In genomic region chr13:111792130-111792974, GRCm38 (mm10) we compare ENCODE assay signal across 10 mouse cellular contexts. TPM values are rescaled to one million over a fixed set of nuclear protein-coding genes. Genes with fewer than 3 reads are reported as not detected.
DNase-seq lines count a peak whose midpoint lies in the region; ATAC-seq and TF ChIP-seq lines count a peak whose summit lies in the region.
"Had no signal": no experiment of that assay in that cellular context is flagged by ENCODE, and none has a peak within 500 bp of the region (broad histone marks: within the 10 kb centered on the region; RNA-seq: fewer than 3 reads in every experiment).

No protein-coding gene starts in this region.

- TF ChIP-seq CTCF in intestine, postnatal 0 days (IDR thresholded peaks at IDR 0.05; ENCODE audit: low read depth), result no peak
- no peak for TF ChIP-seq CTCF in left cerebral cortex, adult 2 months (IDR thresholded peaks at IDR 0.05)

- H3K9ac ChIP-seq in intestine, embryonic 14.5 days (ENCODE audit: low read length), result no peak overlapping the region
- H3K9ac ChIP-seq in intestine, postnatal 0 days (ENCODE audit: low read depth, low read length), result no peak overlapping the region
- H3K9ac ChIP-seq: hindbrain, embryonic 13.5 days; limb, embryonic 13.5 days had no signal

- peaks cover 68% of the 10 kb centered on the region for H3K4me1 ChIP-seq in intestine, embryonic 14.5 days (replicated peaks; ENCODE audit: control insufficient read depth, insufficient read depth, low read length)
- H3K4me1 ChIP-seq in intestine, postnatal 0 days (replicated peaks; ENCODE audit: control insufficient read depth, insufficient read depth, low read length), result peaks cover 30% of the 10 kb centered on the region

- intact Hi-C loops in heart, postnatal 14 days (cut with DNase I), result no loop called here
- intact Hi-C loops in left cerebral cortex, adult 2 months (cut with DNase I), result no loop called here

- H3K27me3 ChIP-seq in intestine, embryonic 14.5 days (replicated peaks; ENCODE audit: control insufficient read depth, insufficient read depth, low read length), result no peaks in the 10 kb centered on the region
- H3K27me3 ChIP-seq in intestine, postnatal 0 days (replicated peaks; ENCODE audit: control insufficient read depth, insufficient read depth, low read length), result no peaks in the 10 kb centered on the region
- H3K27me3 ChIP-seq: hindbrain, embryonic 13.5 days; limb, embryonic 13.5 days had no signal

- no peaks in the 10 kb centered on the region for H3K9me3 ChIP-seq in intestine, embryonic 14.5 days (ENCODE audit: control insufficient read depth, low read length)
- no peaks in the 10 kb centered on the region for H3K9me3 ChIP-seq in intestine, postnatal 0 days (ENCODE audit: control insufficient read depth)
- H3K9me3 ChIP-seq: hindbrain, embryonic 13.5 days; limb, embryonic 13.5 days had no signal

- H3K4me2 ChIP-seq in intestine, embryonic 14.5 days (ENCODE audit: low read length), result no peak overlapping the region
- no peak overlapping the region for H3K4me2 ChIP-seq in intestine, postnatal 0 days (replicated peaks; ENCODE audit: low read depth)
- H3K4me2 ChIP-seq: hindbrain, embryonic 13.5 days; limb, embryonic 13.5 days had no signal

- WGBS in intestine, embryonic 14.5 days, result 54% methylated on average over 16 of the region's 16 CpGs
- 36% methylated on average over 16 of the region's 16 CpGs for WGBS in intestine, postnatal 0 days

- no peaks in the 10 kb centered on the region for H3K36me3 ChIP-seq in intestine, embryonic 14.5 days (ENCODE audit: control insufficient read depth, insufficient read depth, low read length)
- H3K36me3 ChIP-seq in intestine, postnatal 0 days (ENCODE audit: control insufficient read depth, insufficient read depth), result no peaks in the 10 kb centered on the region
- H3K36me3 ChIP-seq: hindbrain, embryonic 13.5 days; limb, embryonic 13.5 days had no signal

- 0 out of 2 replicates have a peak overlapping the region, but pooled peaks have one; percentile 4 for H3K27ac ChIP-seq in intestine, embryonic 14.5 days (ENCODE audit: low read depth)
- H3K27ac ChIP-seq in intestine, postnatal 0 days (ENCODE audit: low read depth, low read length), result no peak overlapping the region
- no peak overlapping the region for H3K27ac ChIP-seq in left cerebral cortex, adult 2 months
- H3K27ac ChIP-seq: hindbrain, embryonic 13.5 days; limb, embryonic 13.5 days had no signal

- no peak for ATAC-seq in intestine, embryonic 14.5 days (replicated peaks; ENCODE audit: low FRiP score, low TSS enrichment, low read depth)
- ATAC-seq in intestine, postnatal 0 days, result no peak

- H3K4me3 ChIP-seq in intestine, embryonic 14.5 days (ENCODE audit: low read depth, low read length), result no peak overlapping the region
- H3K4me3 ChIP-seq in intestine, postnatal 0 days (ENCODE audit: low read depth, low read length), result no peak overlapping the region
- H3K4me3 ChIP-seq in left cerebral cortex, adult 2 months, result no peak overlapping the region
- H3K4me3 ChIP-seq: hindbrain, embryonic 13.5 days; limb, embryonic 13.5 days had no signal

- DNase-seq in intestine, embryonic 14.5 days (ENCODE audit: low spot score), result no peak
- peak; percentile 32 for DNase-seq in MN1 (ENCODE audit: low spot score)
- peak; percentile 72 to 82 for DNase-seq in adrenal gland, postnatal 36 days
- DNase-seq in heart, postnatal 14 days, result peak; percentile 62 to 72
- DNase-seq in layer of hippocampus, postnatal 10 days (ENCODE audit: low spot score in 2 of 2), result no peak
- DNase-seq in left cerebral cortex, adult 2 months (ENCODE audit: extremely low spot score in 1 of 2, low spot score in 2 of 2), result no peak
- DNase-seq in embryo, embryonic 10.5 days (ENCODE audit: low spot score), result no peak

RNA-seq across cellular contexts. Expression of gene Map3k1, which starts 16.4 kb away (rescaled TPM):
- 30.4 and 33.1 TPM in 2 replicates for polyA plus RNA-seq in intestine, embryonic 14.5 days (2014; fragmentation: Nextera tagmentation; extraction: Ambion mirVana)
- 11.8 and 14.6 TPM in 2 replicates for polyA plus RNA-seq in intestine, postnatal 0 days (2015; fragmentation: Nextera tagmentation; extraction: Ambion mirVana)
- 10 to 100 TPM; 48.2 to 56.2 TPM for total RNA-seq in adrenal gland, postnatal 36 days (2021)
- 10 to 100 TPM; 27.8 to 30.0 TPM for total RNA-seq in heart, postnatal 14 days (2021)
- total RNA-seq in layer of hippocampus, postnatal 10 days (2021), result 10 to 100 TPM; 21.2 to 25.6 TPM
- 10 to 100 TPM in 1 of 2 experiments, 1 to 10 TPM in 1; 8.8 to 11.1 TPM for total RNA-seq in left cerebral cortex, adult 2 months (2021)

Comparison
In these comparisons a context has a peak if more than half of its experiments do, and no peak if none do; other contexts are left out.
1. DNase-seq: peak in MN1 (single experiment), adrenal gland, postnatal 36 days (2 of 2) and heart, postnatal 14 days (2 of 2); none in intestine, embryonic 14.5 days (single experiment), layer of hippocampus, postnatal 10 days (0 of 2), left cerebral cortex, adult 2 months (0 of 2) and embryo, embryonic 10.5 days (single experiment).